Mouse (Mus musculus) gastrocnemius, adult 2 months (tissue): ENCODE measurements around the gene Caskin1. TPM values are rescaled to one million over a fixed set of nuclear protein-coding genes. Genes with fewer than 3 reads are reported as not detected.
A peak's percentile ranks its signal among the peaks of the same experiment; 100 is the strongest.

ENCODE experiments used
- DNase-seq: peaks from one replicate; pipeline ENCODE4 v3.0.0; 2022
- H3K27ac ChIP-seq: fragments of 200-600 bp; 2 replicates; pipeline ENCODE4 v1.8.1; 2022; ENCODE audit warnings: mild to moderate bottlenecking
- H3K4me3 ChIP-seq: fragments of 200-600 bp; 2 replicates; pipeline ENCODE4 v1.8.1; 2022; ENCODE audit warnings: mild to moderate bottlenecking, moderate library complexity
- CTCF ChIP-seq: fragments of 200-600 bp; IDR thresholded peaks from 2 replicates; pipeline ENCODE4 v1.8.1; 2022; ENCODE audit warnings: antibody characterized with exemption, mild to moderate bottlenecking, moderate library complexity
- intact Hi-C: fragments of 180-260 bp; cut with DNase I; formaldehyde crosslinking; loops from one replicate; pipeline ENCODE4 v1.15.1; 2025
- total RNA-seq, 2 experiments: library from RNA; stranded (reverse); gene quantifications; 2 replicates each; pipeline ENCODE4 v1.2.3; 2021

Caskin1 gene
- total RNA-seq, 2 experiments from 2014 or later, result 0.08 TPM; not detected in 1

DNA sequence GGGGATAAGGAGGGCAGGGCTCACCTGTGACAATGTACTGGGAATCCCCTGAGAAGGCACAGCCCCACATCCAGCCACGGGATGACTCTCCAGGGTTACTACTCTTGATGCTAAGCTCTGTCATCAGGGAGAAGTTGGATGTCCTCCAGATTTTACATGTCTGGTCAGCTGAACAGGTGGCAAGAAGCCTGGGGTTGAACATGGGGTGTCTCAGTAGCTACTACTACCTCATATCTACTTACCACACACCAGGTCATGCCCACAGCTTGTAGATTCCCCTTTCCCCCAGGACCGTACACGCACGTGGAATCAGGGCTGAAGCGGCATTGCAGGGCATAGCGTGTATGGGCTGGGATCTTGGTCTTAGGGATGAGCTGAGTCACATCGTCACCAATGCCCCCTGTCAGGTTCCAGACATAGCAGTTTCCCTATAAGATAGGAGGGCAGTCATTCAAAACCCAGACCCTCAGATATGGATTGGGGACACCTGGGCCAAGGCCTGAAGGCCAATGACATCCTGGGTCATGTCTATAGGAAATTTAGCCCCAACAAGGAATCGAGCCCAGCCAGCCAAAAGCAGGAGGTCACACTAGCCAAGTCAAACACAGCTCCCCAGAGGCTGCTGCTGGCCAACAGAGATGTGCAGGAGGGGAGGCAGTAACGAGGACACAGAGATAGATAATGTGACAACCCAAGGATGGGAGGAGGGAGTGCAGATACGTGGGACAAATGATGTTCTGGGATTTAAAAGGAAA is 12.2 kb upstream of the Caskin1 start:
- no peak overlapping the region for H3K4me3 ChIP-seq
- H3K27ac ChIP-seq, result no peak overlapping the region
- DNase-seq, result no peak
- intact Hi-C loops, result no loop called here
- no peak for TF ChIP-seq CTCF

DNA sequence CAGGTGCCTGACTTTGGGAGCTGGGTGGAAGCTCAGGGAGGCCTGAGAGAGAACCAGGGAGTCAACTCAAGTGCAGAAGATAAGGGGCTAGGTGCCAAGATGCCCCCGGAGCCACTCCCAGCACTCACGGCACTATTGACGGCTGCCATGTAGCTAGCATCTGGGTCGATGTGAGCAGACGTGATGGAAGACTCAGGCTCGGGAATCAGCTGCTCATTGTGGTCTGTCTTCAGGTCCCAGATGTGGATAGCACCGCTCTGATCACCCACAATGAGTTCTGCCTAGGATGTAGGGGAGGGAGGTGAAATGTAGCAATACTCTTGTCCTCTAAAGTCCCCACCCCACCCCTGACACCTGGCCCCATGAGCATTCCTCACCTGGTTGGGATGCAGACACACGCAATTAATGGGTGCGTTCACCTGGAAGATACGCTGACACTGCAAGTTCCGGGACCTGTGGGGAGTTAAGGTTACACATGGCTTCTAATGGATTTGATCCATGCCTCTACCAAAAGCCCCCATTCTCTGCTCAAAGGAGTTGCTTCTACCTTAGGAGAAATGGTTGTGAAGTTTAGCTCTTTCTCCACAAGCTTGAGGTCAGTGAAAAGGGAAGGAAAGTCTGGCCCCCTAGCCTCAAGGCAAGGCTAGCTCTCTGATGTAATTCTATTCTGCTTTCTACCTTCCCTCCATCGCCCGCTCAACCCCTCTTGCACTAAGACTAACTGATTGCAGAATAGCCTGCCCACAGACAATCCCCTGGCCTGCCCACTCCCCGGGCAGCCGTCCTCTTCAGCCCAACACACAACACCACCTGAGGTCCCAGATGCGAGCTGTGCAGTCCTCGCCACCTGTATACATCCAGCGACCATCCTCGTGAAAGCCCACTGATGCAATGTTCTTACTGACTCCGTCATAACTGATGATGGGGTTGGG is 11.1 kb upstream of the Caskin1 start:
- DNase-seq, result no peak
- intact Hi-C loops, result no loop called here
- TF ChIP-seq CTCF, result no peak
- no peak overlapping the region; the same call in 1 of the 2 replicates for H3K4me3 ChIP-seq
- no peak overlapping the region for H3K27ac ChIP-seq

DNA sequence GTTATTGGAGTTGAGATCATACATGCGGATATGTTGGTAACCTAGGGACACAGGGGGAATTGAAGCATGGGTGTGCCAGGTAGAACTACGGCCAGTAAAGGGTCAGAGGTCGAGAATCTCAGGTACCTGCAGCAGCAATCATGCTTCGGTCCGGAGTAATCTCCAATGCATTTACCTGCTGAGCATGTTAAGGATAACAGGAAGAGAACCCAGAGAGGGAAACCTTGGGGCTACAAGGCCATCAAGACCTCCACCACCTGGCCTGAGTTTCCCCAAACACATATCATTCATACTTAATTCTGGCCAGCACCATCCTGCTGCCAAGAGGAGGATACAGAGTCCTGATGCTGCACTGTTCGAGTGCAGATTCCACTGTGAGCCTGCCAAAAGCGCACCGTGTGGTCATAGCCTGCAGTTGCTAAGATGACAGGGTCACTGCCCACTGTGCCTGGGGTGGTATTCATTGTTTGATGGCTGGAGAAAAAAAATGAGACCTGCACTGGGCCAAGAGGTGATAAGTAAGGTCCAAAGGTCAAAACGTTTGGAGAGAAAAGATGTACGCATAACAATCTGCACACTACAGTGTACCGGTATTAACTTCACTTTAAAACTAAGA is 10.3 kb upstream of the Caskin1 start:
- intact Hi-C loops, result no loop called here
- Histone ChIP-seq H3K4me3 (peak overlapping the region; percentile 76), H3K27ac (peak overlapping the region; percentile 99)
- no peak for TF ChIP-seq CTCF
- peak; percentile 44 for DNase-seq

DNA sequence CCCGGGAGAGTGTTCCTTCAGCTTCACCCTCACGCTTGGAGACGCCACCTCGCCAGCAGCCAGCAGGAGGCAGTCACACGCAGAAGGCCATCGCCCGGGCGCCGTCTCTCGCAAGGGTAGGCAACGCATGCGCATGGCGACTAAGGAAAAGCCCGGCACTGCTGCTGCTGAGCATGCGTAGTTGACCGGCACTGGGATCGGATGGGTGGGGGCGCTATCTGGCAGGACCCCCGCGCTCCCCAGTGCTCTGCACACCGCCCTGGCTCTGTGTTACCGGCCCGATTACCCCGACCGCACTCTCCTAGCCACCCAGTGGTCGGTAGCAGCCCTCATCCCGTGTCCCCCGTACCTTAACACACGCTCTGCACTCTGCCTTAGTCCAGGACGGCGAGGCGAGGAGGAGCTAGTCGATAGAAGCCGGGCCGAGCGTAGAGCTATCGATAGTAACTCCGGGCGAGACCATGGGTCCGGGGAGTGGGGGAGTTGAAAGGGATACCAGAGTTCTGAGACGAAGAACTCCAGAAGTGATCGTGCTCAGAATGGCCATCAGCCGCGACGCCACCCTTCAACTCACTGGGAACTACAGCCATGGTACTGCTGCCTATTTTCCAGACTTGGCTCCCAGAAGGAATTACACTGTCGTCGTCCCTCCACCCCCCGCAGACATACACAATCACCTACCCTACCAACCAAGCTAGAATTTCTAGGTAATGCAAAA is 9.6 kb upstream of the Caskin1 start, which contains the start of gene Mlst8:
Gene Mlst8 (minus strand): TSS at position 416 of the 718 bp plus-strand sequence.
- H3K4me3 ChIP-seq, result peak within 1 kb of the TSS; percentile 76
- intact Hi-C loops, result no loop called here
- TF ChIP-seq CTCF, result peak; percentile 89
- peak within 1 kb of the TSS; percentile 99 for H3K27ac ChIP-seq
- DNase-seq, result peak; percentile 98

DNA sequence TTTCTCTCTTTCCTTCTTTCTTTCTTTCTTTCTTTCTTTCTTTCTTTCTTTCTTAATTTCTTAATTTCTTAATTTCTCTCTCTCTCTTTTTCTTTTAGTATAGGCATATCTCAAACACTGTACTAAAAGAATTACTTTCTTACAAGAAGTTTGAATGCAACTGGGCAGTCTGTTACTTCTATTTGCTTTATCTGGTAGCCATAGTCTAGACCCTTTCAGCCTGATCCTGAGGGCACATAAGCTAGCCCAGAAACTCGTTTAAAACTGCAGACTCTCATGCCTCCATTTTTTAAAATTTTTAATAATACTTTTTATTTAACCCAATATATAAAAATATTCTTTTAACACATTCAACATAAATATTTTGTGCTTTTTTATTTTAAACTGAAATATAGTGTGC is 9.0 kb upstream of the Caskin1 start:
- TF ChIP-seq CTCF, result no peak
- intact Hi-C loops, result no loop called here
- peak overlapping the region; percentile 99 for H3K27ac ChIP-seq
- no peak for DNase-seq
- H3K4me3 ChIP-seq, result peak overlapping the region; percentile 76

DNA sequence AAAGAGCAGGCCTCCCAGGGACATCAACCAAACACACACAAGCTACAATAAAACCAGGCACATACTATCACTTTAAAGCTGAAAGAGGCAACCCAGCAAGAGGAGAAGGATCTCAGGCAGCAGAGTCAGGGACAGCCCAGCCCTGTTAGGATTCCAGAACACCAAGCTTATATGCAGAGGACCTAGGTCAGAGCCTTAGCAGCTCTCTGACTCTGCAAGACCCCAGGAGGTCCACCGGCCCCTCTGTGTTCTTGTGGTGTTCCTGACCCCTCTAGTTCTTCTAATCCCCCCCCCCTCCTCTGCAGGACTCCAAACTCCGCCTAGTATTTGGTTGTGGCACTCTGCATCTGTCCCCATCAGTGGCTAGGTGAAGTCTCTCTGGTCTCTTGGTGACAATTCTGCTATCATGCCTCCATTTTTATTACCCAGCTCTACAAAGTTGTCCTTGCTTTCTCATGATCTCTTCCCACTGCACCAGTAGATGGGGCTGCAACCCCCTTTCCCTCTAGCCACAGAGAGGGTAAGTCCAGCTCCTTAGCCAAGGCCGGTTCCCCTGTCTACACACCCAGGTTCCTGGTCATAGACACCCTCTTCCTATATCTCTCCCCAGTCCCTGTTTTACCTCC is 8.1 kb upstream of the Caskin1 start:
- H3K27ac ChIP-seq, result no peak overlapping the region
- intact Hi-C loops, result no loop called here
- no peak overlapping the region for H3K4me3 ChIP-seq
- TF ChIP-seq CTCF, result peak; percentile 10; the same call in 1 of the 2 replicates
- DNase-seq, result no peak

DNA sequence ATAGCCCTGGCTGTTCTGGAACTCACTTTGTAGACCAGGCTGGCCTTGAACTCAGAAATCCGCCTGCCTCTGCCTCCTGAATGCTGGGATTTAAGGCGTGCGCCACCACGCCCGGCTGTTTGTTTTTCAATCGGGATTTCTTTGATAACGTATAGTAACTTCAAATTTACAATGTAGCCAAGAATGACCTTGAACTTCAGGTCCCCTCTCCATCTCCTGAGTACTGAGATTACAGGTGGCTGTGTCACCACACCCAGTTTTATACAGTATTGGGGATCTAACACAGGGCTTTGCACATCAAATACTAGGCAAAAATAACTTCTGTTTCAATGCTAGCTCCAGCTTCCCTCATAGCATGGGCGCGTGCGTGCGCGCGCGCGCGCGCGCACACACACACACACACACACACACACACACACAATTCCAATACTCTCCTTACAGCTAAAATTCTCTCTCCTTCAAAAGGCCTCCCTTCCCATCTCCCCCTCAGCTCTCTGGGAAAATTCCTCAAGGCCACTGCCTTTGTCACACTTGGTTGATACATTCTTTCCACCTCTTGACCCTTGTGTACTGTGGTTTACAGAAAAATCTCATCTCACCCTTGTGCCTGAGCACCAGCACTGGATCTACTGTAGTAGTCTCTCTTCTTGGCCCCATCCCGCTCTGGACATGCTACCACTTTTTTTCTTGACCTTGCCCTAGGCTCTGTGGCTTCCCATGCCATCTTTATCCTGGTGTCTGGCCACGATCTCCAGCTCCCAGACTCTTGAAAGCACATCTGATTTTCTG is 7.2 kb upstream of the Caskin1 start:
- intact Hi-C loops, result no loop called here
- no peak overlapping the region for H3K4me3 ChIP-seq
- DNase-seq, result no peak
- H3K27ac ChIP-seq, result no peak overlapping the region
- TF ChIP-seq CTCF, result no peak

DNA sequence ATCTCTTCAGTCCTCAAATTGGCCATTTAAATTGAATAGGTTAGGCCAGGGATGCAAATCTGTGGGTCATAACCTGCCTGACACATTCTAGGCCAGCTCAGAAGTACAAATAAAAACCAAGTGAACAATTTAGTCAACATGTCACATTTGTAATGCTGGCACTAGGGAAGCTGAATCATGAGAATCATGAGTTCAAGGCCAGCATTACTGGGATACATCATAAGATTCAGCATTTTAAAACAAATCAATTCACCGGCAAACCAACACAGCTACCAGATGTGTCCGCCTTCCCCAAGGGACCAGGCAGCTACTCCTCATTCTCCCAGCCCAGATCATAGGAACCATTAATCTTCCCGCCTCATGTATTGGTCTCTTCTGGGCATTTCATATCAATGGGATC is 4.9 kb upstream of the Caskin1 start:
- intact Hi-C loops, result no loop called here
- Histone ChIP-seq H3K4me3 (no peak overlapping the region), H3K27ac (no peak overlapping the region)
- no peak for TF ChIP-seq CTCF
- DNase-seq, result no peak

DNA sequence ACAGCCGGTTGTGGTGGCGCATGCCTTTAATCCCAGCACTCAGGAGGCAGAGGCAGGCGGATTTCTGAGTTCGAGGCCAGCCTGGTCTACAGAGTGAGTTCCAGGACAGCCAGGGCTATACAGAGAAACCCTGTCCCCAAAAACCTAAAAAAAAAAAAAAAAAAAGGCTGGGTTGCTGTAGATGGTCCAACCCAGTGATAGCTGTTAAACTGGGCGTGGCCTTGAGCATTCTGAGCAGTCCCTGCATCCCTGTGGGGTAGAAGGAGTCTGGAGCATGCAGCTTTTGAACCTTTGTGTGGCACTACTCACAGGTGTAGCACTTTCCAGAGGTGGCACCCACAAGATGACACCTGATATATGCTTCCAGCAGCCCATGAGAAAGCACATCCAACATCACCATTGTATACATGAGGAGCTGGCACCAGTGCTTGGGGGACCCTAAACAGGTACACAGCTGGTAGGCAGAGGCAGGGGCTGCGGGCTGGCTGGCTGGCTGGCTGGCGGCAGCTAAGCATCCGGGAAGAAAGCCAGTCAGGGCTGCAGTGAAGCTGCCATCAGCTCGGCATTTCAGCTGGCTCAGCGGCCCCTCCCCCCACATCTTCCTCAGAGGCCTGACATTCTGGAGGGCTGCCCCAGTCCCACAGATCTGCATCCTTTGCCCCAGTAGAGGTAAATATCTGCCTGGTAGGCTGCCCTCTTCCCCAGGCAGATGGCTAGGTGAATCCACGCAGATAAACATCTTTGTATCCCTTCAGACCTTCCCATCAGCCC is 3.1 kb upstream of the Caskin1 start:
- peak; percentile 68 for DNase-seq
- TF ChIP-seq CTCF, result no peak
- Histone ChIP-seq H3K27ac (no peak overlapping the region), H3K4me3 (no peak overlapping the region)
- intact Hi-C loops, result loop anchor here (5.0 kb wide), 1 partner anchor 42 kb away; the partner anchor contains the start of gene Traf7

DNA sequence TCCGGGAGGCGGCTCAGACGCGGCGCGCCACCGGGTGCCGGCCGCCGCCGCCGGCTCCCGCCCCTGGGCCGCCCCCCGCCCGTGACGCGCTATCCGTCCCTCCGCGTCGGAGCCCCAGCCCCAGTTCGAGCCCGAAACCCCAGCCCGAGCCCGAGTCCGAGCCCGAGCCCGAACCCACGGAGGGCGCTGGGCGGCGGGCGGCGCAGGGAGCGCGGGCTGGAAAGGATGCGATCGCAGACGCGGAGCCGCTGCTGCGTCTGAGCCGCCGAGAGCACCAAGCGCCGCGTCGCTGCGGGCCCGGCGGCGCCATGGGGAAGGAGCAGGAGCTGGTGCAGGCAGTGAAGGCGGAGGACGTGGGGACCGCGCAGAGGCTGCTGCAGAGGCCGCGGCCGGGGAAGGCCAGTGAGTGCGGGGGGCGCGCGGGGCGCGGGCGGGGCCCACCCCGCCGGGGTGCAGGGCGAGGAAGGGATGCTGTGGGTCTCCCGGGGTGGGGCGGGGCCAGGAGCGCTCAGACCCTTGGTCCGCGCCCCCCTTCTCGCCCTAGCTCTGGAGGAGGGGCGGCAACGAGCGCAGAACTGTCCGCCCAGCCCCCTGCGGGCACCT is 362 bp downstream of the Caskin1 start:
- DNase-seq, result peak; percentile 48
- intact Hi-C loops, result loop anchor here (5.0 kb wide), 1 partner anchor 39 kb away; the partner anchor contains the start of gene Traf7
- Histone ChIP-seq H3K4me3 (peak overlapping the region; percentile 81), H3K27ac (peak overlapping the region; percentile 28)
- no peak for TF ChIP-seq CTCF
